Mouse (Mus musculus) thymus, postnatal 4 days (tissue): ENCODE data around the gene Syce1l.

ENCODE experiments used
- DNase-seq: peaks from one replicate; pipeline ENCODE4 v3.0.0; 2021

The Syce1l gene

GRCm38 (mm10) chr8:113642926-113643325 is at the start of gene Syce1l:
Gene Syce1l, plus strand, starts transcription at chr8:113643213.
- no peak for DNase-seq

GRCm38 (mm10) chr8:113598401-113598800 is 44.6 kb upstream of the Syce1l start:
- no peak for DNase-seq

DNA sequence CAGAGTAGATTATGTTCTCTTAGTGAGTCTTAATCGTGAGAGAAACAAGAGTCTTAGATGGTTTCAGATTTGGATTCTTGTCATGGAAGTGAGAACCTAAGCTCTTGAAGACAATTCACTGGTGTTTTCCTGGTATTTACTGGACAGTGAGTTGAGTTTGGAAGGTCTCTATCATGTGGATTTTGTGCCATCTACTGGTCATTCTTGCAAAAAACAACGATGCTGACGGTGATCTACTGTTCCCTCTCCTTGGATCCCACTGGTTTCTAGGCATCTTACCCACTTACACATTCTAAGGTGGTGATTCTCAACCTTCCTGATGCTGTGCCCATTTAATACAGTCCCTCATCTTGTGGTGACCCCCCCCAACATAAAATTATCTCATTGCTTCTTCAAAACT is 10.4 kb upstream of the Syce1l start:
- no peak for DNase-seq

- DNase-seq = no peak
Observed at GRCm38 (mm10) chr8:113634161-113634560, 8.9 kb upstream of the Syce1l start.

- peak; percentile 96 for DNase-seq
Observed at GRCm38 (mm10) chr8:113634670-113635591, 8.1 kb upstream of the Syce1l start, which contains the start of gene Mon1b. Gene Mon1b, plus strand, starts transcription at chr8:113635587.

DNA sequence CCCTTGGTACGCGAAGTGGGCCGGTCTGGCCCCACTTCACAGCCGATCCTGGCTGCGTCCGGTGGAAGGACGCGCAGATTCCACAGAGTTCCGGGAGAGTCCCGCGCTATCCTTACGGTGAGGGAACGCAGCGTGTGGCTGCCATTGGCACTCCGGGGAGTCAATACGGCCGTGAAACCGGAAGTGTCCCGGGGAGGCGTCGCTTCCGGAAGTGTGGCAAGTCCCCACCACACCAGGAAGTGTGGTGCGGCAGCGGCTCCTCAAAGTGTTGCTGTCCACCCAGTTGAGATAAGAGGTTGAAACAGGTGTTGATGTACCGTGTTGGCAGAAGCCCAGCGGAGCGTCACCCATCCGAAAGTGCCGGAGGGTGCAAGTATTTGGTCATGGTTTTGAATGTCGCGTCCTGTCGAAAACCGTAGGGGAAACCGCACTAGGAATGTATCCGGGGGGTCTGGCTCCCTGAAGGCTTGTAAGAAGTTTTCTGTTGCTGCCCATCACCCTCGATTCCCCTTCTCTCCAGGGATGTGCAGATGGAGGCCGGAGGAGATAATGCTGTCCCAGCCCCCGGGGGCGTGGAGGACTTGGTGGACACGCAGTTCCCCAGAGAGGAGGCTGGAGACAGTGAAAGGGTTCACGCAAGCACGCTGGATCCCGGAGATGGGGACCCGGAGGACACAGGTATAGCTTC is 7.3 kb upstream of the Syce1l start:
- DNase-seq = no peak

DNA sequence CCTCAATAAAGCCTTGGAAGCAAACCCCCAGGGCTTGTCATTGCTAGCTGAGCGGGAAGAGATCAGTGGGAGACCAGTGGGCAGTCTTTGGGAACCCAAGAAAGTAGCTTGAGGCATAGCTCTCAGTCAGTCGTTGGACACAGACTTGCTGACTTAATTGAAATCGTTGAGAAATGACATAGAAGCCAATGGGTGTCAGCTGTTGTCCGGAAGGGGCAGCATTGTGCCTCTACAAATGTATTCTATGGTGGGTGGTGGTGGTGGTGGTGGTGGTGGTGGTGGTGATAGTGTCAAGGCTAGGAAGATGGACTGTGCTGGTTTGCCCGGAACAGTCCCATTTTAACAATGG is 6.8 kb upstream of the Syce1l start:
- DNase-seq = no peak

DNA sequence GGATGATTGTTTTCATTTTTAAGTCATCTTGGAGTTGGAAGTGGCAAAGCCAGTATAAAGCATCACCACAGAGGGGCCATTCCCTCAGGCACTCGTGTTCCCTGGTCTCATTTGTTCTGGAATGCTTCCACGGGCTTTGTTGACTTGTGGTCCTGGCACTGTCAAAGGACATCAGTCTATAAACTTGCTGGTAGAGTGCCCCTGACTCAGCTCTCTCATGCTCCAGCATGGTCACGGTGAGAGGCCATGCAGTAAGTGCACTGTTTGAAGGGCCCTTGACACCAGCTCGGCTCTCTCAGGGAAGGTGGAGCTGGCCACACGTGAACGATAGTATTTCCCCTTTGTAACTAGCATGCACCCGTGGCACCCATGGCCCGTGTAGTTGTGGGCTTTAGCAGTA is 2.7 kb upstream of the Syce1l start:
- no peak for DNase-seq

DNA sequence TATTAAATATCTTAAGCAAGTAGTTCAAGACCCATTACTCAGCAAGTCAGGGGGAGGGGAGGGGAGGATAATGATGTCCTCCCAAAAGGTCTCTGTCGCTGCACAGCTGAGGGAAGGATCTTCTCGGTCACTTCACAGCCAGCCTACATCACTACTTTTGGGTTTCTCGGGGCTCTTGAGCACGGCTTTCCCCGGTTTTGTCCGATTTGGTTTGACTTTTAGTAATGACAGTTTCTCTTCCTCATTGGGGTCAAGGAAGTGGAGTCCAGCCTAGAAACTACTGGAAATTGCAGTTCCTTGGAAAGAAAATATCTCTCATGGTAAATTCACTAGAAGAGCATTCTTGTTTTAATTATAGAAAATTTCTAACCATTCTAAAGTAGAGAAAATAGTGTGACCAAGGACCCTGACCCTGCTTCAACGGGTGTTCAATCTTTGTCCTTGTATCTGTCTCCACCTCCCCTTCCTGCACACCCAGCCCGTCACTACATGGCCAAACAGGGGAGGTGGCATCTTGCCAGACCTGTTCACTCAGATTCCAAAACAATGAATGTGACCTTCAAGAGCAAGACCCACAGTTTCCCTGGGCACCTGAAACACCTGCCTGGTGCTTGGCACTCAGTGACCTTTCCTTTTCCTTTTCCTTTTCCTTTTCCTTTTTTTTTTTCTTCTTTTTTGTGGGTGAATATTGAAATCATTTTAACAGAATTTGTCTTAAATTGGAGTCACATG is 632 bp downstream of the Syce1l start:
- DNase-seq = no peak

GRCm38 (mm10) chr8:113645220-113645619 is 2.2 kb downstream of the Syce1l start:
- no peak for DNase-seq

DNA sequence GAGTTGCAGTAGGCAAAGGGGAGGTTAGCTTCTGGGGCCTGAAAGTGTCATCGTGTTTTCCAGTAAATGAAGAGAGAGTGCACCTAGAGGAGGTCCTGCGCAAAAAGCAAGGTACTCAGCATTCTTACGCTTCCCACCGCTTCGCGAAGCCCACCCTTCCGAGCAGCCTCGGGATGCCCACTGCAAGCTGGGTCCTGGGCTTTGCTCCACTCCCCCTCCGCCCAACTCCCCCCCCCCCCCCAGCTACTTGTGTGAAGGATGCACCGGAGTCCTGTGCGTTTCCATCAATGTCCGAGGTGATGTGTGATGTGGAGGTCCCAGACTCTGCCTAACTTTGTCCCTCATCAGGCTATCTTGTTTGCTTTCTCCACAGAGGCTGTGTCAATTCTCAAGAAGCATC is 9.4 kb downstream of the Syce1l start:
- no peak for DNase-seq

DNA sequence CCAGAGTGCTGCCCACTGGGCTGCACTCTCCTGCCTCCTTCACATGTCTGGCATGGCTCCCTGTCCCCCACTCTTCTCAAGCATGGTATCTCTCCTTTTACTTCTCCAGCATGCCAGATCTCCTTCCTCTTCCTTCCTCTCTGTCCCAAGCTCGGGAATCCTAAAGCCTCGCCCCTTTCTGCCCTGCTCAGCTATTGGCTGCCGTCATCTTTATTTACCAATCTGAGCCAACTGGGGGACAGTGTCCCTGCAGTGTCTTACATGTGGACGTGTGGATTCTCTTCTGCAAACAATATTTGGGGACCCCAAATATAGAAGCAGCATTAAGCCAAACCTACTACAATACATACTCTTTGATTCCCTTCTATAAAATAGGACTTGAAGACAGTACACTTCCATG is 10.1 kb downstream of the Syce1l start:
- no peak for DNase-seq

DNA sequence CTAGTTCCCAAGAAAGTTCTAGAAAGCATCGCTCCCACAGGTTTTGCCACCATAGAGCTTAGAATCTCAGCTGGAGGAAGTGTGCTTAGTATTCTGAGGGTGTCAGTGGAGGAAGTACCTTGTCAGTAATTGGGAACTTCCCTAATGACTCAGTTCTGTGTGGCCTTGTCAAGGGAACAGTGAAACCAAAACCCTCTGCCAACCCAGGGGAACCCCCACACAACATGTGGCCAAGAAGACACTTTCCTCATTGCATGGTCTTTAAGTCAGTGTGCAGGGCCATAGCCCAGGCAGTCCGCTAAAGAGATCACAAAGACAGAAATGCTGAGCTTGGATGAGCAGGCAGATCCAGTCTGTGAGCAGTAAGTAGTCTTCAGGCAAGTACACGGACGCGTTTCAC is 13.1 kb downstream of the Syce1l start:
- DNase-seq = no peak

- no peak for DNase-seq
Observed at GRCm38 (mm10) chr8:113656681-113657298, 13.8 kb downstream of the Syce1l start.

DNA sequence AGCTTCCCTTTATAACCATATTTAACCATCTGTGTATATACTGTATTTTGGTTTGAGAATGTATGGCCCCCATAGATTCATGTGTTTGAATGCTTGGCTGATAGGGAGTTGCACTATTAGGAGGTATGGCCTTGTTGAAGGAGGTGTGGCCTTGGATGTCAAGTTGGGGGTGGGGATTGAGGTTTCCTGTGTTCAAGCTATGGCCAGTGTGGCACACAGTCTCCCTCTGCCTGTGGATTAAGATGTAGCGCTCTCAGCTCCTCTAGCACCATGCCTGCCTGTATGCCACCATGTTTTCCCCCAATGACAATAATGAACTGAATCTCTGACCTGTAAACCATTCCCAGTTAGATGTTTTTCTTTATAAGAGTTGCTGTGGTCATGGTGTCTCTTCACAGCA is 17.1 kb downstream of the Syce1l start:
- DNase-seq = no peak

DNA sequence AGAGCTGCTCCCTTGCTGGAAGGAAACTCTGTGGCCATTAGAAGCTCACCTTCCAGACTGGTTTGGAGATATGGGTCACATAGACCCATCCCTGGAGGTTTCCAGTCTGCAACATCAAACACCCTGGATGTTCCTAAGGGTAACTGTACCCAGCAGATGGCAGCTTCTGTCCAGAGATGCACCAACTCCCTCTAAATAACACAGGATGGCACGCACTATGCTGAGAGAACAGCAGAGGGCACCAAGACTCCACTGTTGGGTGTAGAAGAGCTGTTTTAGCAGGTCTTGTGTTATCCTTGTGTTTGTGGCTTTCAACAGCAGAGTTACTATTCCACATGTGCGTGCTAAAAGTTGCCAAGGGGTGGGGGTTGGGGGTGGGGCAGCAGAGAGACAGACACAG is 21.5 kb downstream of the Syce1l start:
- DNase-seq = peak; percentile 84

DNA sequence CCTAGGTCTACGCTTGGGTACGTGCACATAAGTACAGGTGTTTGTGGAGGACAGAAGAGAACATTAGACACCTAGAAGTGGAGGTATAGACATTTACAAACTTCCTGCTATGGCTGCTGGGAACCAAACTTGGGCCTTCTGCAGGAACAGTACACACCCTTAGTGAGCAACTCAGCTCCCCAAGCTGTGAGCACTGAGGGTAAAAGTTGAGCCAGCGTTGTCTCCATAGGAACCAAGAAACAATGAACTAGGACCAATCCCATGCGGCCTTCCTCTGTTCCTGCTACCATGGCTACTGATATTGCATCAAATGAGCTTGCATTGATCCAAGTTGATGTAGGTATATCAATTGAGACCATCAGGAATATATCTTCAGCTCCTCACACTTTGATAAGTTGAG is 22.0 kb downstream of the Syce1l start:
- no peak for DNase-seq

DNA sequence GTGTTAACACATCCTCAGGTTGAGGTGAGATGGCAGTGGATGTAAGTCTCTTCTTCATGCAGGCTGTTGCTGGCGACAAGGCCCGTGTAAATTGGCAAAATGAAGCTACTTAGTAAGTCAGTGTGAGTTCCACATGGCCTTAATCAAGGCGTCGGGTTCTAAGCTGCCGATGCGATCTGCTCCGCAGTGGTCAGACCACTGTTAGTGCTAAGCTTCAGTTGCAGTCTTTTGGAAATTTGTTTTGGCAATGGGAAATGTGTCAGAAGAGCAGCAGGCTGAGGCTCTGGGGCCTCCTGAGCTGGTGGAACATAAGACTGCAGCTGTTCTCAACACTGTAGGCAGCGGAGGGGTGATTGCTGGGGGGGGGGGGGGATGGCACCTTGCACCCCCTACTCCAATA is 22.9 kb downstream of the Syce1l start:
- no peak for DNase-seq

- no peak for DNase-seq
Observed at GRCm38 (mm10) chr8:113666714-113667432, 23.9 kb downstream of the Syce1l start.

GRCm38 (mm10) chr8:113669924-113670323 is 26.9 kb downstream of the Syce1l start:
- no peak for DNase-seq

DNA sequence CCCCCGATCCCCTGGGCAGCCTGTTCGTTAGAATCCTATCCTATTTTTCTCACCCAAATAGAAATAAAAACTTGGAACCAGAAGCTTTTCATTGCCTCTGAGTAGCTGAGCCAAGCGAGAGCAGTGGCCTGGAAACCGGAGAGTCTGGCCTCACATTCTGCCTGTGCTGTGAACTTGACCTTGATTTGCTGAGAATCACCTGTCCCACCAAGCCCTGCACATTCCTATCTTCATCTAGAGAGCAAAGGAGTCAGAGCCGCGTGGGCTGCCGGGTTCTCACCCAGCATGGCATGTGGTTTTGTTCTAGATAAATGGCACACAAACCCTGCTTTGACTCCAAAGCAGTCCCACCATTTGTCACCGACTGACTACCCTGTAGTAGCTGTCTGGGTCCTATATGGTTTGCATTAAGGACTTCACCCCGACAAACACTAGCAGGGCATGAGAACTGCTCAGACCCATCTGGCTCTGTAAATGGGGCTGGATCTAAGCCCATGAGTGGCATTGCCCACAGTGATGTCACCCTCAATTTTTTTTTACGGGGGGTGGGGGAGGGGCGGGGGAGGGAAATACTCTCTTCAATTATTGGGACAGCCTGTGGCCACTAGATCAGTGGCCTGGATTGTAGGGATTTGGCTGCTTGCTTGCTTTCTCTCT is 29.7 kb downstream of the Syce1l start:
- DNase-seq = no peak

DNA sequence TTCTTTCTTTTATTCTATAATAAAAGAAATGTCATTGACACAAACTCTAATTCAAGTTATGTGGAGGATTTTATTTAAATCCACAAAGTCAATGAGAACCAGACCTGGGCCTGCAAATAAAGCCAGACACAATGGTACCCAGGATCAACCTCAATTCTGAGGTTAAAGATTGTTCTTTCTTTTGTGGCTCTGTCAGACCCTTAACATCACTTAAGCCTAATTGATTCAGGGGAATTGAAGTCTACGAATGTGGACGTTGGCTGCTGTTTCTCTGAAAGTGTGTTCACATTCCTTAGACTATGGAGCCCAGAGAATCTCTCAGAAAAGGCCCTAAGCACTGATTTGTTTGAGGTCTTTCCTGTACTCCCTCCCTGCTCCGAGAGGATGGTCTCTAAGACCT is 30.3 kb downstream of the Syce1l start:
- no peak for DNase-seq
